Mouse (Mus musculus): ENCODE results near the gene Slc24a3. TPM values are rescaled to one million over a fixed set of nuclear protein-coding genes. Genes with fewer than 3 reads are reported as not detected.

The Slc24a3 gene
- 2.4 and 3.1 TPM in 2 replicates for polyA plus RNA-seq (2015; fragmentation: Nextera tagmentation; extraction: Ambion mirVana)

DNA sequence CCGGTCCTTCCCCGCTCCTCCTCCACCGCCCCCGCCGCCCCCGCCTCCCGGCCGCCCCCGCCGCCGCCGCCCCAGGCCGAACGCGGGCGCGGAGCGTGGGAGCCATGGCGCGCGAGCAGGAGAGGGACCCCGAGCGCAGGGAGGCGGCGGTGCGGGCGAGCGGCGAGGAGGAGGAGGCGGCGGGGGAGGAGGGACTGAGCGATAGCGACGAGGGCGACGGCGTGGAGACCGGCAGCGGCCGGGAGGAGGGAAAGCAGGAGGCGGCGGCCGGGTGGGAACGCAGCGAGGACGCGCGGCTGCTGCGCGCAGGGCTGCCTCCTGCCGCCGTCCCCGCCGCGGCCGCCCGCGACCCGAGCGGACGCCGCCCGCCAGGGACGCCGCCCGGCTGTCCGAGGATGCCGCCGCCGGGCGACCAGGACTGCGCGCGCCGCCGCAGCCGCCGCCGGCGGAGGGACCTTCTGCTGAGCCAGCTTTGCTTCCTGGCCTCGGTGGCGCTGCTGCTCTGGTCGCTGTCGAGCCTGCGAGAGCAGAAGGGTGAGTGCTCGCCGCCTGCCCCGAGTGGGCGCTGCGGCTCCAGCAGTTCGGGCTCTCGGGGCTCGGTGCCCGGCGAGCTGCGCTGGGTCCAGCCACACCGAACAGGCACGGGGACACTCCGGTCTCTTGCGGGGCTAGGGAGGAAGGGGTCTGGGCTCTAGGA is at the start of gene Slc24a3:
Gene Slc24a3, plus strand, starts transcription at position 91 of the 697 bp plus-strand sequence.
- Histone ChIP-seq H3K36me3 (ENCODE audit: control insufficient read depth, insufficient read depth, low read length) (no peaks in the 10 kb centered on the region), H3K4me1 (ENCODE audit: control insufficient read depth, insufficient read depth, low read length) (peaks cover 12% of the 10 kb centered on the region), H3K4me2 (ENCODE audit: low read depth, low read length) (peak within 1 kb of the TSS; percentile 99), H3K27me3 (replicated peaks; ENCODE audit: control insufficient read depth, insufficient read depth, low read length) (no peaks in the 10 kb centered on the region), H3K9ac (ENCODE audit: low read depth, low read length) (peak within 1 kb of the TSS; percentile 76), H3K27ac (ENCODE audit: low read length) (peak within 1 kb of the TSS; percentile 78), H3K9me3 (ENCODE audit: control insufficient read depth, low read length) (no peaks in the 10 kb centered on the region), H3K4me3 (ENCODE audit: low read length) (peak within 1 kb of the TSS; percentile 75)
- under 1% methylated on average over 68 of the region's 100 CpGs for WGBS
- peak; percentile 96 for ATAC-seq

GRCm38 (mm10) chr2:145117762-145118161 is 49.8 kb upstream of the Slc24a3 start:
- H3K27me3 ChIP-seq (replicated peaks; ENCODE audit: control insufficient read depth, insufficient read depth, low read length), result no peaks in the 10 kb centered on the region
- H3K4me3 ChIP-seq (ENCODE audit: low read length), result no peak overlapping the region
- WGBS, result 73% methylated on average over 5 of the region's 5 CpGs
- no peaks in the 10 kb centered on the region for H3K4me1 ChIP-seq (ENCODE audit: control insufficient read depth, insufficient read depth, low read length)
- H3K36me3 ChIP-seq (ENCODE audit: control insufficient read depth, insufficient read depth, low read length), result no peaks in the 10 kb centered on the region
- H3K27ac ChIP-seq (ENCODE audit: low read length), result no peak overlapping the region
- no peak overlapping the region for H3K4me2 ChIP-seq (ENCODE audit: low read depth, low read length)
- no peak for ATAC-seq
- no peak overlapping the region for H3K9ac ChIP-seq (ENCODE audit: low read depth, low read length)
- no peaks in the 10 kb centered on the region for H3K9me3 ChIP-seq (ENCODE audit: control insufficient read depth, low read length)

GRCm38 (mm10) chr2:145127747-145128146 is 39.8 kb upstream of the Slc24a3 start:
- no peaks in the 10 kb centered on the region for H3K36me3 ChIP-seq (ENCODE audit: control insufficient read depth, insufficient read depth, low read length)
- H3K4me2 ChIP-seq (ENCODE audit: low read depth, low read length), result no peak overlapping the region
- no peak for ATAC-seq
- no peaks in the 10 kb centered on the region for H3K9me3 ChIP-seq (ENCODE audit: control insufficient read depth, low read length)
- H3K27me3 ChIP-seq (replicated peaks; ENCODE audit: control insufficient read depth, insufficient read depth, low read length), result no peaks in the 10 kb centered on the region
- H3K9ac ChIP-seq (ENCODE audit: low read depth, low read length), result no peak overlapping the region
- no peak overlapping the region for H3K27ac ChIP-seq (ENCODE audit: low read length)
- 76% methylated on average over 3 of the region's 3 CpGs for WGBS
- no peak overlapping the region for H3K4me3 ChIP-seq (ENCODE audit: low read length)
- H3K4me1 ChIP-seq (ENCODE audit: control insufficient read depth, insufficient read depth, low read length), result no peaks in the 10 kb centered on the region

GRCm38 (mm10) chr2:145136625-145137291 is 30.8 kb upstream of the Slc24a3 start:
- H3K4me2 ChIP-seq (ENCODE audit: low read depth, low read length), result no peak overlapping the region
- H3K9ac ChIP-seq (ENCODE audit: low read depth, low read length), result no peak overlapping the region
- 84% methylated on average over 4 of the region's 4 CpGs for WGBS
- no peak for ATAC-seq
- no peaks in the 10 kb centered on the region for H3K36me3 ChIP-seq (ENCODE audit: control insufficient read depth, insufficient read depth, low read length)
- no peak overlapping the region for H3K27ac ChIP-seq (ENCODE audit: low read length)
- H3K9me3 ChIP-seq (ENCODE audit: control insufficient read depth, low read length), result no peaks in the 10 kb centered on the region
- H3K4me1 ChIP-seq (ENCODE audit: control insufficient read depth, insufficient read depth, low read length), result no peaks in the 10 kb centered on the region
- H3K4me3 ChIP-seq (ENCODE audit: low read length), result no peak overlapping the region
- no peaks in the 10 kb centered on the region for H3K27me3 ChIP-seq (replicated peaks; ENCODE audit: control insufficient read depth, insufficient read depth, low read length)

DNA sequence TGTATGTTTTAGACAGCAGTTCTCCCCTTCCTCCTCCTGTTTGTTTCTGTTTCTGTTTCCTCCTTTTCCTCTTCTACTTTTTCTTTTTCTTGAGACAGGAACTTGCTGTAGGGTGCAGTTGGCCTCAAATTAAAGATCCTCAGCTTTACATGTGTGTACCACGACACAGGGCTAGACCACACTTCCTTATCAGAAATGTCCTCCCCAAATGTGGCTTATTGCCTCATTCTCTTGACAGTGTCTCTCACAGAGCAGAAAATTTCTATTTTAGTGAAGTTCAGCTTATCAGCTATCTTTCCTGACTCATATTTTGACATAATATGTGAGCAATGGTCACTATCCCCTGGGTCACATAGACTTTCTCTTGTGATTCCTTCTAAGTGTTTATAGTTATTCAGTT is 17.1 kb upstream of the Slc24a3 start:
- WGBS, result 81% methylated on average over 1 of the region's 1 CpGs
- no peaks in the 10 kb centered on the region for H3K36me3 ChIP-seq (ENCODE audit: control insufficient read depth, insufficient read depth, low read length)
- ATAC-seq, result no peak
- no peaks in the 10 kb centered on the region for H3K4me1 ChIP-seq (ENCODE audit: control insufficient read depth, insufficient read depth, low read length)
- H3K4me3 ChIP-seq (ENCODE audit: low read length), result no peak overlapping the region
- no peaks in the 10 kb centered on the region for H3K9me3 ChIP-seq (ENCODE audit: control insufficient read depth, low read length)
- no peak overlapping the region for H3K4me2 ChIP-seq (ENCODE audit: low read depth, low read length)
- H3K27me3 ChIP-seq (replicated peaks; ENCODE audit: control insufficient read depth, insufficient read depth, low read length), result no peaks in the 10 kb centered on the region
- H3K9ac ChIP-seq (ENCODE audit: low read depth, low read length), result no peak overlapping the region
- H3K27ac ChIP-seq (ENCODE audit: low read length), result no peak overlapping the region

DNA sequence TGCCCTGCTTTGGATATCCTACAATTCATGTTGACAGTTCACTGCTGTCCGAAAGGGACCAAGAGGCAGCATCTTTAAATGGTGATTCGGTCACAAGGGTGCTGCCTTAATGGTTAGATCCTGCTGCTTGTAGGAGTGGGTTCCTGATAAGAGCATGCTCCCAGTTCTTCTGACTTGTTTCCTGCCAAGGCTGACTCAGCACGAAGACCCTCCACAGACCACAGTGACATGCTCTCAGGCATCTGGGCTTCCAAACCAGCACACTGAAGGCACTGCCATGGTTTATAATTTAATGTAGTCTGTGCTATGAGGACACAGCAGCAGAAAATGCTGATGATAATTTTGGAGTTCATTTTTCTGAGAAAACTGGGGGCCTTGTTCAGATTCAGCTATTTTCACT is 16.7 kb upstream of the Slc24a3 start:
- H3K4me3 ChIP-seq (ENCODE audit: low read length), result no peak overlapping the region
- H3K4me2 ChIP-seq (ENCODE audit: low read depth, low read length), result no peak overlapping the region
- H3K27me3 ChIP-seq (replicated peaks; ENCODE audit: control insufficient read depth, insufficient read depth, low read length), result no peaks in the 10 kb centered on the region
- 77% methylated on average over 3 of the region's 3 CpGs for WGBS
- H3K9me3 ChIP-seq (ENCODE audit: control insufficient read depth, low read length), result no peaks in the 10 kb centered on the region
- no peaks in the 10 kb centered on the region for H3K36me3 ChIP-seq (ENCODE audit: control insufficient read depth, insufficient read depth, low read length)
- H3K27ac ChIP-seq (ENCODE audit: low read length), result no peak overlapping the region
- ATAC-seq, result no peak
- H3K4me1 ChIP-seq (ENCODE audit: control insufficient read depth, insufficient read depth, low read length), result no peaks in the 10 kb centered on the region
- no peak overlapping the region for H3K9ac ChIP-seq (ENCODE audit: low read depth, low read length)

DNA sequence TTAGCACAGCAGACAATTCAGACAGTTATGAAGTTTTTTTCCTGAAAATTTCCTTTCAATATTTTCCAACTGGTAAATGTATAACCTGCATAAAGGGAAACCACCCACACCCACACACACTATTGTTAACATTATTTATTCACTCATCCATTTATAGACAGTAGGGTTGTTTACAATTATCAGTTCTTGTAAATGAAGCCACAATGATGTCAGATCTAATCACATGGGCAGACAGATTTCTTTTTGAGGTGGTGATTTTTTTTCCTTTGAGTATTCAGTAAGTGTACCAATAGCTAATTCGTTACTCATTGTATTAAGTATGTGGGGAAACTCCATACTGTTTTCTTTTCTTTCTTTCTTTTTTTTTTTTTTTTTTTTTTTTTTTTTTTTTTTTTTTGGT is 15.3 kb upstream of the Slc24a3 start:
- H3K9me3 ChIP-seq (ENCODE audit: control insufficient read depth, low read length), result no peaks in the 10 kb centered on the region
- no peaks in the 10 kb centered on the region for H3K27me3 ChIP-seq (replicated peaks; ENCODE audit: control insufficient read depth, insufficient read depth, low read length)
- no peak overlapping the region for H3K9ac ChIP-seq (ENCODE audit: low read depth, low read length)
- 81% methylated on average over 1 of the region's 1 CpGs for WGBS
- no peak overlapping the region for H3K4me2 ChIP-seq (ENCODE audit: low read depth, low read length)
- no peak for ATAC-seq
- no peaks in the 10 kb centered on the region for H3K36me3 ChIP-seq (ENCODE audit: control insufficient read depth, insufficient read depth, low read length)
- no peak overlapping the region for H3K27ac ChIP-seq (ENCODE audit: low read length)
- H3K4me1 ChIP-seq (ENCODE audit: control insufficient read depth, insufficient read depth, low read length), result no peaks in the 10 kb centered on the region
- H3K4me3 ChIP-seq (ENCODE audit: low read length), result no peak overlapping the region

DNA sequence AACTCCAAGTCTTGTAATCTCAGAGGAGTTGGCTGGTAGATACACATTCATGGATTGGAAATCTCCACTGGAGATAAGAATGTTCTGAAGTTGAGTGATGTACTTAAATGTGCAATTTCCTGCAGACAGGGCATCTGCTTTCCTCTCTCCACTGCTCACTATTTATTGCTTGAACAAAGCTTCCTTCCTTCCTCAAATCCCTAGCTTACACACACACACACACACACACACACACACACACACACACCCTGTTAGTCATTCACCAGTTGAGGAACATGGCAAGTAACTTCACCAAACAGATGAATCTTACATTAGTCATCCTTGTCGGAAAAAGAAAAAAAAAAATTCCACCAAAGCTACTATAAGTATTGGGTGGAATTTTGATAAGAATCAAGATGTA is 8.6 kb upstream of the Slc24a3 start:
- Histone ChIP-seq H3K27ac (ENCODE audit: low read length) (no peak overlapping the region), H3K36me3 (ENCODE audit: control insufficient read depth, insufficient read depth, low read length) (no peaks in the 10 kb centered on the region), H3K27me3 (replicated peaks; ENCODE audit: control insufficient read depth, insufficient read depth, low read length) (no peaks in the 10 kb centered on the region), H3K4me2 (ENCODE audit: low read depth, low read length) (no peak overlapping the region), H3K9me3 (ENCODE audit: control insufficient read depth, low read length) (no peaks in the 10 kb centered on the region), H3K9ac (ENCODE audit: low read depth, low read length) (no peak overlapping the region), H3K4me3 (ENCODE audit: low read length) (no peak overlapping the region), H3K4me1 (ENCODE audit: control insufficient read depth, insufficient read depth, low read length) (no peaks in the 10 kb centered on the region)
- no peak for ATAC-seq
- 71% methylated on average over 1 of the region's 1 CpGs for WGBS

DNA sequence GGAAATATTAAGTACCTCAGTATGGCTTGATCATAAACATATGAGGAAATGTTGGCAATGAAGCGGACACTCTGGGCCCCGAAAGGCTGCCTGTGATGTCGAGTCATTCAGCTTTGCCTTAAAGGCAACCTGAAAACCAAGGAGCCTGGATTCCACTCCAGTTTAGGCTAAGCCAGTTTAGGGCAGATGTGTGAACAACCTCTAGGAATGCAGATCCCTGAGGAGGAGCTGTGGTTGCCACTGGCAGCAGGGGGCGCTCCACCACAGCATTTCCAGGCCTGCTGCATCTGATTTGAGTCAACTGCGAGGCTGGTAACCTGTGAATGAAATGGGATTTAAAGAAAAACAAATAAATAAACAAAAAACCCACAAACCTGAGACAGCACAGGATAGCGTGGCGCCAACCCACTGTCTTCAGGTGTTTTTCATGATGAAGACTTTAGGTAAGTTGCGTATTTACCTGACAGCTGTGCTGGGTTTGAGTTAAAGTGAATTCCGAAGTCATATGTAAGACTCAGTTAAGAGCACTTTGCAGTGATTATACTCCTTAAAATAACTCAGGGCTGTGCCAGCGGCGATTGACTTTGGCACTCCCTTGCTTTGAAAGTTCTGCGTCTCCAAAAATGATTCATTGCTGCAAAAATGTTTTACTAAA is 6.4 kb upstream of the Slc24a3 start:
- H3K27me3 ChIP-seq (replicated peaks; ENCODE audit: control insufficient read depth, insufficient read depth, low read length), result no peaks in the 10 kb centered on the region
- no peaks in the 10 kb centered on the region for H3K36me3 ChIP-seq (ENCODE audit: control insufficient read depth, insufficient read depth, low read length)
- H3K4me1 ChIP-seq (ENCODE audit: control insufficient read depth, insufficient read depth, low read length), result 0 out of 2 replicates have a peak, but pooled peaks cover 3% of the 10 kb centered on the region
- no peak overlapping the region for H3K4me2 ChIP-seq (ENCODE audit: low read depth, low read length)
- no peaks in the 10 kb centered on the region for H3K9me3 ChIP-seq (ENCODE audit: control insufficient read depth, low read length)
- no peak overlapping the region for H3K4me3 ChIP-seq (ENCODE audit: low read length)
- WGBS, result 29% methylated on average over 12 of the region's 12 CpGs
- H3K27ac ChIP-seq (ENCODE audit: low read length), result no peak overlapping the region
- ATAC-seq, result peak; percentile 72; the same call in 1 of the 2 replicates
- no peak overlapping the region for H3K9ac ChIP-seq (ENCODE audit: low read depth, low read length)

Measured in intestine, embryonic 16.5 days (tissue).